Mouse (Mus musculus) gastrocnemius, adult 18-20 months (tissue): ENCODE results near the gene Ncr1. TPM values are rescaled to one million over a fixed set of nuclear protein-coding genes. Genes with fewer than 3 reads are reported as not detected.
"Not testable (repeated sequence)": the region's sequence is repeated elsewhere in the genome, so short reads cannot be mapped to it uniquely, and the experiment has no call there.

Experiments used
- DNase-seq: peaks from one replicate; pipeline ENCODE4 v3.0.0; 2021; ENCODE audit warnings: low spot score
- long read RNA-seq, 2 experiments: library from polyadenylated mRNA; stranded (forward); transcript quantifications; one replicate each; pipeline ENCODE4 v2.0.0; 2021
- microRNA-seq: library from miRNA; unstranded; fragments of <30 nt; microRNA quantifications from one replicate; pipeline ENCODE4 v1.2.0, GENCODE M21; 2021
- total RNA-seq, 2 experiments: library from RNA; stranded (reverse); gene quantifications; 2 replicates each; pipeline ENCODE4 v1.2.3; 2021

The Ncr1 gene
- not detected for total RNA-seq
- long read RNA-seq, experiment 1 = 0 reads
- long read RNA-seq, experiment 2 = 0 reads

- no peak for DNase-seq
These were observed at the start of gene Ncr1 for GRCm38 (mm10) chr7:4337509-4337908. Ncr1 (plus strand) TSS chr7:4337724.

GRCm38 (mm10) chr7:4292638-4293037 lies 44.9 kb upstream of the Ncr1 start:
- DNase-seq = no peak

GRCm38 (mm10) chr7:4297189-4297588 lies 40.3 kb upstream of the Ncr1 start:
- DNase-seq = peak; percentile 5

- no peak for DNase-seq
These were observed 37.4 kb upstream of the Ncr1 start for GRCm38 (mm10) chr7:4300166-4300565.

- no peak for DNase-seq
These were observed 34.1 kb upstream of the Ncr1 start for GRCm38 (mm10) chr7:4303457-4303856.

GRCm38 (mm10) chr7:4313109-4313508 lies 24.4 kb upstream of the Ncr1 start:
- DNase-seq = not testable (repeated sequence)

- not testable (repeated sequence) for DNase-seq
These were observed 24.0 kb upstream of the Ncr1 start for GRCm38 (mm10) chr7:4313531-4313930.

GRCm38 (mm10) chr7:4323301-4323700 lies 14.2 kb upstream of the Ncr1 start:
- no peak for DNase-seq

- DNase-seq = no peak
These were observed 36.0 kb downstream of the Ncr1 start for GRCm38 (mm10) chr7:4373521-4373920.

Small RNA genes within 50 kb of the gene (microRNA-seq; reads per million reads assigned to microRNA genes)
- gene Gm24752 = not detected
- gene Gm25349 = not detected

Other genes with a start within 250 kb of the Ncr1 start
- gene Ttyh1, start 218.3 kb upstream of the Ncr1 start, total RNA-seq = 1 to 10 TPM in 1 of 2 experiments, under 1 TPM in 1; 0.81 to 1.6 TPM
- gene Leng8, start 200.7 kb upstream of the Ncr1 start, total RNA-seq = 10 to 100 TPM; 27.2 to 33.0 TPM
- gene Leng9, start 187.3 kb upstream of the Ncr1 start, total RNA-seq = 1 to 10 TPM; 1.8 to 2.2 TPM
- 1 to 10 TPM; 1.5 to 1.7 TPM for gene Cdc42ep5, start 172.9 kb upstream of the Ncr1 start, total RNA-seq
- gene Lilra5, start 100.0 kb upstream of the Ncr1 start, total RNA-seq = not detected
- not detected for gene Gp6, start 60.0 kb downstream of the Ncr1 start, total RNA-seq
- gene Rdh13, start 107.9 kb downstream of the Ncr1 start, total RNA-seq = 10 to 100 TPM; 12.6 to 15.4 TPM
- gene Eps8l1, start 123.0 kb downstream of the Ncr1 start, total RNA-seq = 1 to 10 TPM; 1.9 to 3.5 TPM
- 10 to 100 TPM; 15.5 to 19.0 TPM for gene Ppp1r12c, start 164.0 kb downstream of the Ncr1 start, total RNA-seq
- 100 to 1,000 TPM; 656 to 752 TPM for gene Tnnt1, start 178.7 kb downstream of the Ncr1 start, total RNA-seq
- not detected for gene Tnni3, start 186.5 kb downstream of the Ncr1 start, total RNA-seq
- gene Dnaaf3, start 194.7 kb downstream of the Ncr1 start, total RNA-seq = not detected
- not detected for gene Syt5, start 209.8 kb downstream of the Ncr1 start, total RNA-seq